Mouse (Mus musculus) cerebellum, adult 18-20 months (tissue): Measurements from ENCODE around the gene Gm28048.

Source experiments
- DNase-seq, 2 experiments: peaks; one replicate each; pipeline ENCODE4 v3.0.0; 2021

The Gm28048 gene

GRCm38 (mm10) chr11:22791726-22792125, 190.2 kb downstream of the Gm28048 start:
- no peak for DNase-seq

- DNase-seq: no peak
Measured at GRCm38 (mm10) chr11:22787833-22788232, 194.1 kb downstream of the Gm28048 start.
